Mouse (Mus musculus) embryonic fibroblast, embryonic 13.5 days (primary cell): Measurements from ENCODE around the gene Chmp5.

Experiments used
- CTCF ChIP-seq: IDR thresholded peaks from 2 replicates; pipeline ENCODE4 v1.5.1; 2011; ENCODE audit warnings: mild to moderate bottlenecking, control low read depth, low read length, moderate library complexity, borderline replicate concordance; ENCODE audit not compliant: insufficient read depth
- POLR2A ChIP-seq: IDR thresholded peaks from 2 replicates; pipeline ENCODE4 v1.6.1; 2011; ENCODE audit warnings: low read depth, mild to moderate bottlenecking, control low read depth, low read length, moderate library complexity

DNA sequence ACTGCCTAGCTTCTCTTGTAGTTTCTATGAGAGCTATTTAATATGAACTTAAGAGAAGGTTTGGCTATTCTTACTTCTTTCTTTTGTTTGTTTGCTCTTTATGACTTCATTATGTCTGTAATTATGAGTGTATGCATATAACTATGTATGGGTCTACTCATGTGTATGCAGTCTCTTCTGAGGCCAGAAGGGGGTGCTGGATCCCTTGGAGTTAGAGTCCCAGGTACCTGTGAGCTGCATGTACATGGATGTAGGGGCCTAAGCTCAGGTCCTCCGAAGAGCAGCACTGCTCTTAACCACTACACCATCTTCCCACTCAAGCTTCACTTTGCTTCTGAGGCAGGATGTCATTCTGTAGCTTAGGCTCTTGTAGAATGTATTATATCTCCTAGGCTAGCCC is 5.3 kb downstream of the Chmp5 start:
- no peak for TF ChIP-seq CTCF
- no peak for TF ChIP-seq POLR2A
